Mouse (Mus musculus) adrenal gland, adult 10 weeks (tissue): ENCODE data around the gene Syt17. TPM values are rescaled to one million over a fixed set of nuclear protein-coding genes. Genes with fewer than 3 reads are reported as not detected.

Source experiments
- polyA plus RNA-seq: library from polyadenylated mRNA; stranded (reverse); fragments of 350-450 nt; fragmentation: Illumina TruSeq; extraction: RNeasy Lipid Tissue Mini Kit (QIAGEN cat#74804); gene quantifications from one replicate; pipeline ENCODE4 v1.2.3, GENCODE M21; 2014; ENCODE audit warnings: low read depth, low replicate concordance

The Syt17 gene
- polyA plus RNA-seq = 2.4 TPM

GRCm38 (mm10) chr7:118448134-118448967, at the start of gene Syt17:
Gene Syt17 (minus strand): TSS chr7:118448222.

GRCm38 (mm10) chr7:118491431-118492147, 43.6 kb upstream of the Syt17 start, which contains the start of gene Itpripl2:
Gene Itpripl2 (minus strand): TSS chr7:118491975.

Other genes starting within 250 kb of the Syt17 start
- 57.5 TPM for gene Smg1, start 204.6 kb downstream of the Syt17 start, polyA plus RNA-seq
- gene Itpripl2, start 43.8 kb upstream of the Syt17 start, polyA plus RNA-seq = 29.1 TPM
- 12.8 TPM for gene Coq7, start 85.1 kb upstream of the Syt17 start, polyA plus RNA-seq
- 0.41 TPM for gene Tmc7, start 136.5 kb upstream of the Syt17 start, polyA plus RNA-seq
- not detected for gene Tmc5, start 149.1 kb upstream of the Syt17 start, polyA plus RNA-seq